Mouse (Mus musculus) ES-E14 (cell line): Measurements from ENCODE around the gene Tmem170b. TPM values are rescaled to one million over a fixed set of nuclear protein-coding genes. Genes with fewer than 3 reads are reported as not detected.
"Not testable (repeated sequence)": the region's sequence is repeated elsewhere in the genome, so short reads cannot be mapped to it uniquely, and the experiment has no call there.

Source experiments
- DNase-seq: peaks from one replicate; pipeline ENCODE4 v3.0.0-alpha.2; 2013; ENCODE audit warnings: low read depth, low spot score
- H3K27ac ChIP-seq: 2 replicates; pipeline ENCODE4 v1.5.1; 2012; ENCODE audit warnings: low read depth, mild to moderate bottlenecking, low read length, moderate library complexity, mixed read lengths; ENCODE audit not compliant: poor library complexity, insufficient read depth, severe bottlenecking
- H3K36me3 ChIP-seq: 2 replicates; pipeline ENCODE4 v1.6.1; 2012; ENCODE audit warnings: mild to moderate bottlenecking, low read length, moderate library complexity, mixed read lengths; ENCODE audit not compliant: control insufficient read depth, poor library complexity, insufficient read depth, severe bottlenecking
- H3K4me1 ChIP-seq, 2 experiments: fragments of 150-350 bp in 1 of 2; sonication (generic) in 1 of 2; 2 replicates each; pipeline ENCODE4 v1.6.1; 2012; ENCODE audit warnings: low read length in 2 of 2, mild to moderate bottlenecking in 1 of 2, mixed read lengths in 1 of 2; ENCODE audit not compliant: control insufficient read depth in 2 of 2, insufficient read depth in 2 of 2, poor library complexity in 1 of 2
- H3K4me3 ChIP-seq, 2 experiments: fragments of 150-350 bp in 1 of 2; sonication (generic) in 1 of 2; 2 replicates each; pipeline ENCODE4 v1.5.1; 2012; ENCODE audit warnings: low read length in 2 of 2, low read depth in 1 of 2, mild to moderate bottlenecking in 1 of 2, mixed read lengths in 1 of 2; ENCODE audit not compliant: insufficient read depth in 1 of 2, poor library complexity in 1 of 2, severe bottlenecking in 1 of 2
- H3K9ac ChIP-seq: 2 replicates; pipeline ENCODE4 v1.6.1; 2012; ENCODE audit warnings: low read depth, mild to moderate bottlenecking, low read length, mixed read lengths; ENCODE audit not compliant: poor library complexity, insufficient read depth, severe bottlenecking
- H3K9me3 ChIP-seq: fragments of 150-350 bp; sonication (generic); 2 replicates; pipeline ENCODE4 v1.6.1; 2012; ENCODE audit warnings: low read depth, mild to moderate bottlenecking, low read length; ENCODE audit not compliant: control insufficient read depth, insufficient read depth
- CHD2 ChIP-seq: IDR thresholded peaks from 2 replicates; pipeline ENCODE4 v1.6.1; 2014; ENCODE audit warnings: mild to moderate bottlenecking, low read depth, low read length, inconsistent platforms
- HCFC1 ChIP-seq: IDR thresholded peaks from 2 replicates; pipeline ENCODE4 v1.6.1; 2012; ENCODE audit warnings: low read length, inconsistent platforms, borderline replicate concordance; ENCODE audit not compliant: insufficient read depth
- MAFK ChIP-seq: IDR thresholded peaks from 2 replicates; pipeline ENCODE4 v1.6.1; 2014; ENCODE audit warnings: mild to moderate bottlenecking, low read depth, low read length, inconsistent platforms; ENCODE audit not compliant: insufficient read depth
- ZC3H11A ChIP-seq: IDR thresholded peaks from 2 replicates; pipeline ENCODE4 v1.6.1; 2012; ENCODE audit warnings: low read depth, mild to moderate bottlenecking, inconsistent platforms, low read length, borderline replicate concordance
- ZNF384 ChIP-seq: IDR thresholded peaks from 2 replicates; pipeline ENCODE4 v1.6.1; 2012; ENCODE audit warnings: low read depth, low read length, inconsistent platforms
- in situ Hi-C, 2 experiments: fragments of 600-800 bp; cut with MboI; formaldehyde crosslinking; loops; one replicate each; pipeline ENCODE4 v1.15.1; 2025; ENCODE audit warnings: low sequenced_read_pairs in 2 of 2, inconsistent platforms in 1 of 2; ENCODE audit not compliant: unreplicated experiment in 2 of 2
- total RNA-seq: library from RNA; depleted of rRNA; stranded (reverse); fragments of 300-350 nt; gene quantifications from 2 replicates; pipeline ENCODE4 v1.2.3, GENCODE M21; 2012

The Tmem170b gene
- total RNA-seq, 1 experiment, result 4.4 TPM

- TF ChIP-seq CHD2, result no peak
- TF ChIP-seq MAFK, result no peak
- TF ChIP-seq HCFC1, result no peak
- no peak for TF ChIP-seq ZC3H11A
- no peak for TF ChIP-seq ZNF384
- in situ Hi-C loops, result no loop called here
- H3K4me3 ChIP-seq, result no peak overlapping the region
- H3K9me3 ChIP-seq, result no peaks in the 10 kb centered on the region
- H3K27ac ChIP-seq, result no peak overlapping the region
- no peaks in the 10 kb centered on the region for H3K4me1 ChIP-seq
- no peak for DNase-seq
- H3K36me3 ChIP-seq, result no peaks in the 10 kb centered on the region
- H3K9ac ChIP-seq, result no peak overlapping the region
These were observed 64.2 kb downstream of the Tmem170b start for GRCm38 (mm10) chr13:41669951-41670350.

- H3K36me3 ChIP-seq, result no peaks in the 10 kb centered on the region
- no peak overlapping the region for H3K27ac ChIP-seq
- no peaks in the 10 kb centered on the region for H3K9me3 ChIP-seq
- H3K4me3 ChIP-seq, result no peak overlapping the region
- no peak for DNase-seq
- no peak overlapping the region for H3K9ac ChIP-seq
- TF ChIP-seq HCFC1 (no peak), ZNF384 (no peak), MAFK (no peak), ZC3H11A (no peak), CHD2 (no peak)
- no peaks in the 10 kb centered on the region for H3K4me1 ChIP-seq
- in situ Hi-C loops, result no loop called here
These were observed 64.9 kb downstream of the Tmem170b start for GRCm38 (mm10) chr13:41670386-41671130.

GRCm38 (mm10) chr13:41671136-41671705 lies 65.5 kb downstream of the Tmem170b start:
- H3K9me3 ChIP-seq, result no peaks in the 10 kb centered on the region
- TF ChIP-seq ZNF384 (no peak), ZC3H11A (no peak), CHD2 (no peak), HCFC1 (no peak), MAFK (no peak)
- no peaks in the 10 kb centered on the region for H3K36me3 ChIP-seq
- no peak overlapping the region for H3K9ac ChIP-seq
- in situ Hi-C loops, result no loop called here
- no peak for DNase-seq
- no peak overlapping the region for H3K4me3 ChIP-seq
- no peaks in the 10 kb centered on the region for H3K4me1 ChIP-seq
- H3K27ac ChIP-seq, result no peak overlapping the region

- H3K9ac ChIP-seq, H3K36me3 ChIP-seq, H3K9me3 ChIP-seq, in situ Hi-C loops, H3K27ac ChIP-seq, H3K4me3 ChIP-seq, DNase-seq, H3K4me1 ChIP-seq: not testable (repeated sequence)
These were observed 67.2 kb downstream of the Tmem170b start for GRCm38 (mm10) chr13:41672904-41673303.

GRCm38 (mm10) chr13:41673541-41673940 lies 67.8 kb downstream of the Tmem170b start:
- Histone ChIP-seq H3K4me1 (no peaks in the 10 kb centered on the region), H3K27ac (no peak overlapping the region), H3K9ac (no peak overlapping the region), H3K9me3 (no peaks in the 10 kb centered on the region), H3K4me3 (no peak overlapping the region), H3K36me3 (no peaks in the 10 kb centered on the region)
- DNase-seq, result no peak
- in situ Hi-C loops, result no loop called here
- TF ChIP-seq HCFC1, result no peak
- TF ChIP-seq CHD2, result no peak
- TF ChIP-seq ZC3H11A, result no peak
- TF ChIP-seq MAFK, result no peak

GRCm38 (mm10) chr13:41674608-41675007 lies 68.9 kb downstream of the Tmem170b start:
- H3K9ac ChIP-seq, H3K27ac ChIP-seq, DNase-seq, H3K36me3 ChIP-seq, H3K4me3 ChIP-seq, H3K4me1 ChIP-seq, H3K9me3 ChIP-seq, in situ Hi-C loops: not testable (repeated sequence)
